Mouse (Mus musculus): ENCODE results near the gene Tox4.

DNA sequence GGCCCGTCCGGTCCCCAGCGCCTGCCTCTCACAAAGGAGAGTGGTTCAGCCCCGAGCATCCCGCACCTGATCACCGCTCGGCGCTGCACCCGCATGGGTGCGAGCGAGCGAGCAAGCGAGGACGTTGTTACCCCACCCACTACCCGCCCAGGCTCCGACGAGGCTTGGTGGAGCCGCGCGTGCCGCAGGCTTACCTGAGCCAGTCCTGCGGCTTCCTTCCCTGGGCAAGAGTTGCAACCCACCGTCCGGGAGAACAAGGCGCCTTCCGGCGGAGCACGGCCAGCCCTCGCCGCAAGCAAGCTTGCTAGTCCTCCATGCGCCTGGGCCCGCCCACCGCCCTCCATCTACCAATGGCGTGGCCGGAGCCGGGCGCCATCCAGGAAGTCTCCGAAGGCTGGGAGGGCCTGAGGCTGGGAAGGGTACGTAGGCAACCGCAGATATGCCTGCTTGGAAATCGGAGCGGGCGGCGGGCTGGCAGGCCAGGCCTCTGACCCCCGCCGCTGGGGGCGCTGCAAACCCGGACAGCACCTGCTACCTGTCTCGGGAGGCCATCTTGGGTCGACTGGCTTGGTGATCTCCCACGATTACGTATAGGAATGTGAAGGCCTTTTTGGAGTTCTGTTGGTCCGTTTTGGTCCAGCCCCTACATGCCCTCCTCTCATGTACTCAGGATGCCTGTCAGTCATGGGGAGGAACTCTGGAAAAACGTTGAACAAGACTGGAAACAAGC lies 21.3 kb upstream of the Tox4 start, which contains the start of gene Chd8:
- TF ChIP-seq CTCF (conservative IDR thresholded peaks at IDR 0.05; ENCODE audit: low read length) (peak; percentile 8; the same call in 1 of the 2 replicates), NANOG (IDR thresholded peaks at IDR 0.05; ENCODE audit: borderline replicate concordance, low read length) (no peak), POU5F1 (IDR thresholded peaks at IDR 0.05; ENCODE audit: borderline replicate concordance, low read length) (no peak)
